Mouse (Mus musculus) right cerebral cortex, adult 18-20 months (tissue): ENCODE results near the gene Hhat.
A peak's percentile ranks its signal among the peaks of the same experiment; 100 is the strongest.

Experiments
- DNase-seq: peaks from one replicate; pipeline ENCODE4 v3.0.0; 2022; ENCODE audit warnings: mixed read lengths

The Hhat gene

GRCm38 (mm10) chr1:192770495-192771331, at the start of gene Hhat:
Gene Hhat (minus strand): TSS chr1:192771223.
- peak; percentile 82 for DNase-seq

GRCm38 (mm10) chr1:192818334-192818733, 47.3 kb upstream of the Hhat start:
- no peak for DNase-seq

GRCm38 (mm10) chr1:192815789-192816188, 44.8 kb upstream of the Hhat start:
- DNase-seq, result no peak

- no peak for DNase-seq
Measured at GRCm38 (mm10) chr1:192814700-192815099, 43.7 kb upstream of the Hhat start.

GRCm38 (mm10) chr1:192812758-192813157, 41.7 kb upstream of the Hhat start:
- DNase-seq, result no peak

GRCm38 (mm10) chr1:192812290-192812689, 41.3 kb upstream of the Hhat start:
- DNase-seq, result no peak

- DNase-seq, result peak; percentile 69
Measured at GRCm38 (mm10) chr1:192806168-192807157, 35.4 kb upstream of the Hhat start.

GRCm38 (mm10) chr1:192800338-192800737, 29.3 kb upstream of the Hhat start:
- DNase-seq, result no peak

GRCm38 (mm10) chr1:192799165-192799991, 28.4 kb upstream of the Hhat start:
- peak; percentile 23 for DNase-seq

- no peak for DNase-seq
Measured at GRCm38 (mm10) chr1:192798212-192799164, 27.5 kb upstream of the Hhat start.

GRCm38 (mm10) chr1:192797011-192797274, 25.9 kb upstream of the Hhat start:
- DNase-seq, result no peak

- no peak for DNase-seq
Measured at GRCm38 (mm10) chr1:192796201-192797010, 25.4 kb upstream of the Hhat start.

- DNase-seq, result no peak
Measured at GRCm38 (mm10) chr1:192794957-192795745, 24.1 kb upstream of the Hhat start.

GRCm38 (mm10) chr1:192791897-192792361, 20.9 kb upstream of the Hhat start:
- no peak for DNase-seq

GRCm38 (mm10) chr1:192790442-192790841, 19.4 kb upstream of the Hhat start:
- DNase-seq, result no peak

- no peak for DNase-seq
Measured at GRCm38 (mm10) chr1:192789828-192790227, 18.8 kb upstream of the Hhat start.

- DNase-seq, result peak; percentile 42
Measured at GRCm38 (mm10) chr1:192789111-192789522, 18.1 kb upstream of the Hhat start.

GRCm38 (mm10) chr1:192786194-192786593, 15.2 kb upstream of the Hhat start:
- DNase-seq, result no peak

GRCm38 (mm10) chr1:192785046-192785961, 14.3 kb upstream of the Hhat start:
- peak; percentile 18 for DNase-seq
